Mouse (Mus musculus): ENCODE results near the gene Mmgt2. TPM values are rescaled to one million over a fixed set of nuclear protein-coding genes. Genes with fewer than 3 reads are reported as not detected.

The Mmgt2 gene
- total and polyA plus RNA-seq, 2 experiments from 2014 or later = 22.6 to 23.3 TPM

DNA sequence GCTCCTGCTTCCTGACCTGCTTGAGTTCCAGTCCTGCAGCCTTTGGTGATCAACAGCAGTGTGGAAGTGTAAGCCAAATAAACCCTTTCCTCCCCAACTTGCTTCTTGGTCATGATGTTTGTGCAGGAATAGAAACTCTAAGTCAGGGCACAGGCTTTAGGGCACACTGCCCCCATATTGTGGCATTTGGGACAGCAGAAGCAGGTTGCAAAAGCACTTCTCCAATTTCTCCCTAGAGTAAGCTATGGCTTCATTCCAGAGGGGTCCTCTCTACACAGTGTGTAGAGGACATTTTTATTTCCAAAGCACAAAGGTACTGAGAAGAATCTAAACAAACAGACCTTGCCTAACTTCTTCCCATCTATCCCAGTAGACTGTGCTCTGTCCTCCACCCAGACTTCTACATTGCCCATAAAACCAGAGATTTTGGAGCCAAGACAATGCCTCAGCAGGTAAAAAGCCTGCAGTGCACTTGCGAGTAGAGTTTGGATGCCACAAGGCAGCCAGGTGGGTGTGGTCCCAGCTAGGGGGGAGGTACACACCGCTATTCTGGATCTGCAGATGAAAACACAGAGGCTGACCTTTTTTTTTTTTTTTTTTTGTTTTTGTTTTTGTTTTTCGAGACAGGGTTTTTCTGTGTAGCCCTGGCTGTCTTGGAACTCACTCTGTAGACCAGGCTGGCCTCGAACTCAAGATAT, 26.7 kb upstream of the Mmgt2 start:
- Histone ChIP-seq H3K27me3 (ENCODE audit: insufficient read depth, low read length) (no peaks in the 10 kb centered on the region), H3K27ac (ENCODE audit: low read depth, low read length) (no peak overlapping the region), H3K36me3 (ENCODE audit: insufficient read depth) (0 out of 2 replicates have a peak, but pooled peaks cover 8% of the 10 kb centered on the region), H3K4me2 (ENCODE audit: low read depth) (no peak overlapping the region), H3K4me1 (ENCODE audit: insufficient read depth) (peaks cover 5% of the 10 kb centered on the region; the same call in 1 of the 2 replicates), H3K4me3 (ENCODE audit: low read depth, low read length) (no peak overlapping the region), H3K9ac (no peak overlapping the region), H3K9me3 (ENCODE audit: low read length) (no peaks in the 10 kb centered on the region)
- no peak for DNase-seq
- no peak for ATAC-seq
- TF ChIP-seq CTCF (IDR thresholded peaks at IDR 0.05; ENCODE audit: low read depth) = no peak
- WGBS = 80% methylated on average over 4 of the region's 4 CpGs

DNA sequence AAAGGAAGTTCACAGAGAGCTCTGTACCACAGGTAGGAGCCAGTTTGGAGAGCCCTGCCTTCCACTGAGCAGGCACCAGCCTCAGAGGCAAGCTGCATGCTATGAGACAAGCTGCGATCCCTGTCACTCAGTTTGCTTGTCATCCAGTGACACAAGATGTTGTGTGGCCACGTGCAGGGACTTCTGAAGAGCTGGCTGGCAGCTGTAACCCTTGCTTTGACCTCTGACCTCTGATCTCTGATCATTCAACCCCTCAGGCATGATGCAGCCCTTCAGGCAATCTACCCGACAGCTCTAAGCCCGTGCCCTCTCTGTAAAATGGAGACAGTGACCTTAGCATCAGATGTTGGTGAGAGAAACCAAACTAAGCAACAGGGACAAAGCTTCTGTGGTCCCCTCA, 25.6 kb upstream of the Mmgt2 start:
- H3K4me3 ChIP-seq (ENCODE audit: low read depth, low read length) = no peak overlapping the region
- no peak for ATAC-seq
- no peak for DNase-seq
- H3K27ac ChIP-seq (ENCODE audit: low read depth, low read length) = no peak overlapping the region
- H3K36me3 ChIP-seq (ENCODE audit: insufficient read depth) = 0 out of 2 replicates have a peak, but pooled peaks cover 8% of the 10 kb centered on the region
- no peak overlapping the region for H3K4me2 ChIP-seq (ENCODE audit: low read depth)
- no peaks in the 10 kb centered on the region for H3K9me3 ChIP-seq (ENCODE audit: low read length)
- 67% methylated on average over 4 of the region's 4 CpGs for WGBS
- no peaks in the 10 kb centered on the region for H3K27me3 ChIP-seq (ENCODE audit: insufficient read depth, low read length)
- no peak for TF ChIP-seq CTCF (IDR thresholded peaks at IDR 0.05; ENCODE audit: low read depth)
- H3K9ac ChIP-seq = no peak overlapping the region
- peaks cover 5% of the 10 kb centered on the region; the same call in 1 of the 2 replicates for H3K4me1 ChIP-seq (ENCODE audit: insufficient read depth)

DNA sequence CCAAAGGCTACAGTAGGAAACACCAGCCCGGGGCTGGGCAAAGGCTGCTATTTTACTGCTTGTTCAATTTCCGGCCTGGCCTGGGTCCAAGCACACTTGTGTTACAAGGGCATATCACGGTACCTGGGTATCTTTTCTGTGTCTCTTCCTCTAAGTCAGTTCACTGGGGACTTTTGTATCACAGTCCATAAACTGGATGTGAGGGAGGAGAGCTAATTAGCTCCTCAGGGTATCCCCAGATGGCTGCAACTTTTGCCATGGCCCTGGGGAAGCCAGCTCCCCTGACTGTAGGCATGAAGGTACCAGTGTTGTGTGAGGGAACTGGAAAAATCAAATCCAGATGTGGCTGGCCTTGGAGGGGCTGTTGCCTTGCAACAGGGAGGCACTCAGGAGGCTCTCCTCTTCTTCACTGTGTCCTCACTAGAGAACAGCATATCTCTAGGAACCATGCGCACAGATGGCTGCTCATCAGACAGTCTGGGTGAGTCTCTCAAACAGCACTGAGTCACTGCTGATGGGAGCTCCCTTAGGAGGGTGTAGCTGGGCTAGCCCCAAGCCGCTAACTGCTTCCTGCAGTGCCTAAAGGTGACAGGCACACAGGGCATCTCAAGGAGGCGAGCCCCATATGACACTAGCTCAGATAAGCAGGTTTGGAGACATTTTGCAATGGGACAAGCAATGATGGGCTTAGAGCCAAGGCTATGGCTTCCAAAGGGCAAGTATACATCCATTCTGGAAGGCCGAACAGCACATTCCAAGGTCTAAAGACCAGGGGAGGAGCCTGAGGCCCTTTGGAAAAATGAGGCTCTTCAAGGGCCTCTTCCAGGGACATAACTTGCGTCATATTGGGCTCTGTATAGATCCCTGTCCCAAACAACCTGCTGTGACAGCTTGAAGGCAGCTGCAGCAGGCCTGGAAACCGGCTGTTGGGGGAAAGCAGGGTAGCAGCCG, 23.8 kb upstream of the Mmgt2 start:
- 54% methylated on average over 10 of the region's 10 CpGs for WGBS
- no peaks in the 10 kb centered on the region for H3K27me3 ChIP-seq (ENCODE audit: insufficient read depth, low read length)
- H3K4me1 ChIP-seq (ENCODE audit: insufficient read depth) = peaks cover 10% of the 10 kb centered on the region
- no peaks in the 10 kb centered on the region for H3K36me3 ChIP-seq (ENCODE audit: insufficient read depth)
- H3K4me3 ChIP-seq (ENCODE audit: low read depth, low read length) = no peak overlapping the region
- DNase-seq (peak; percentile 89), ATAC-seq (peak; percentile 88)
- no peak overlapping the region for H3K9ac ChIP-seq
- no peak for TF ChIP-seq CTCF (IDR thresholded peaks at IDR 0.05; ENCODE audit: low read depth)
- no peaks in the 10 kb centered on the region for H3K9me3 ChIP-seq (ENCODE audit: low read length)
- H3K27ac ChIP-seq (ENCODE audit: low read depth, low read length) = peak overlapping the region; percentile 84
- H3K4me2 ChIP-seq (ENCODE audit: low read depth) = no peak overlapping the region

DNA sequence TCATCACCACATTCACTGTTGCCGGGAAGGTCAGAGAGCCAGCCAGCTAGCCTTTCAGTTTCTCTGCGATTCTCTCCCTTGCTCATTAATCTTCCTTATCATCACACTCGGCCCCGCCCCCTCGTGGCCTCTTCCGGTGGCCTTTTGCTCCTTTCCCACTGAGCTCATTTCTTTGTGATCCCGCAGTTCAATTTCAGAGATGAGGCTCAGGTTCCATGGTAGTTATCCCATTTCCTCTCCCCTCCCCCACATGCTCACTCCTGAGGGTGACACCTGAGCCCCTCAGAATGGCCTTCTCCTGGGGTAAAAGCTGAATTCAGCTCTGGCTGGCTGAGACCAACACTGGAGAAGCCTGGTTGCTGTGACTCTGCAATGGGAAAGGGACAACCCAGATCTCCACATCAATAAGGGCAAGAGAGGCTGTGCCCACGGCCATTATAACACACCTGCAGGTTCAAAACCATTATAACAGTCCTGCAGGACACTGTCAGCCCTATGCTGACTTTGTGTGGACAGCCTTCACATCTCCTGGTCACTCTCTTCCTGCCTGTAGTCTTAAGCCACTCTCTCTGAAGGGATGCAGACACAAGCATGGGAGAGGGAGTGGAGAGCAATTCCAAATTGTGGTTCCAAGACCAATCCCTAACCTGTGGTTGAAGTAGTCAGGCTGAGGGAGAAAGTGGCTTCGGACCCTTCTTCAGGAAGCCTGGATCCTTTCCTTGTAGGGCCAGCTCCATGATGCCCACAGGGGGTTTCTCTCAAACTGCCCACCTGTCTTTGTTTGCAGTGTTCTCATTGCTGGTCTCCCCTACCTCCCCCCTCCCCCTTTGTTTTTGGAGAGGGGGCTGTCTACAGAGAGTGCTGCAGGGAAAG, 18.9 kb upstream of the Mmgt2 start:
- WGBS = 6% methylated on average over 9 of the region's 9 CpGs

DNA sequence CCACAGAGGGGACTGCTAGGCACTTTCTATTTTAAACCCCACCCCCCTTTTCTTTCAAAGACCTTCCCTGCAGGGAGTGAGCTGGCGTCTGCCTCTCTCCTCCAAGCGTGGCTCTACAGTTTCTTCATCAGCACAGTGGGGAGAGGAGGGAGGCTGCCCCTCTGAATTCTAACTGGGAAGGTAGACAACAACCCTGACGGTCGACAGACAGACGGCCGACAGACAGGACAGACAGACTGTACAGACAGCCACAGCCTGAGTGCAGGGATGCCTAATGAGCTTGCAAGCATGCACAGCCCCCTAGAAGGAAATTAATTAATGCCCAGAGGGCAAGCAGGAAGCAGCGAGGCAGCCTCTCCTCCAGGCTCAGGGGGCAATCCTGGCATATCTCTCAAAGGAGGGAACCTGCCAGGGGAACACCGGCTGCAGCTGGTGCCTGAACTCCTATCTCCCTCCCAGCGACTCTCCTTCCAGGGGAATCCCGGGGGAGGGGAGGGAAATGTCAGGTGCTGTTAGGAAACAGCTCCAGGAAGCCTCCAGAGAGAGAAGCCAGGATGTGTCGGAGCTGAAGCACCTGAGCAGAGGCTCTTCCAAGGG, 18.1 kb upstream of the Mmgt2 start:
- no peaks in the 10 kb centered on the region for H3K27me3 ChIP-seq (ENCODE audit: insufficient read depth, low read length)
- H3K36me3 ChIP-seq (ENCODE audit: insufficient read depth) = no peaks in the 10 kb centered on the region
- peaks cover 15% of the 10 kb centered on the region for H3K4me1 ChIP-seq (ENCODE audit: insufficient read depth)
- H3K4me2 ChIP-seq (ENCODE audit: low read depth) = peak overlapping the region; percentile 44
- ATAC-seq (peak; percentile 65), DNase-seq (no peak)
- TF ChIP-seq CTCF (IDR thresholded peaks at IDR 0.05; ENCODE audit: low read depth) = no peak
- no peaks in the 10 kb centered on the region for H3K9me3 ChIP-seq (ENCODE audit: low read length)
- H3K4me3 ChIP-seq (ENCODE audit: low read depth, low read length) = peak overlapping the region; percentile 3; the same call in 1 of the 2 replicates
- H3K27ac ChIP-seq (ENCODE audit: low read depth, low read length) = peak overlapping the region; percentile 64; the same call in 1 of the 2 replicates
- peak overlapping the region; percentile 44 for H3K9ac ChIP-seq
- 3% methylated on average over 11 of the region's 11 CpGs for WGBS

More for the DNA sequence above, 18.9 kb upstream of the Mmgt2 start:
- peak overlapping the region; percentile 44; the same call in 1 of the 2 replicates for H3K9ac ChIP-seq
- peak overlapping the region; percentile 44 for H3K4me2 ChIP-seq (ENCODE audit: low read depth)
- peaks cover 15% of the 10 kb centered on the region for H3K4me1 ChIP-seq (ENCODE audit: insufficient read depth)
- ATAC-seq (no peak), DNase-seq (no peak)
- no peaks in the 10 kb centered on the region for H3K9me3 ChIP-seq (ENCODE audit: low read length)
- no peak for TF ChIP-seq CTCF (IDR thresholded peaks at IDR 0.05; ENCODE audit: low read depth)
- no peaks in the 10 kb centered on the region for H3K27me3 ChIP-seq (ENCODE audit: insufficient read depth, low read length)
- H3K36me3 ChIP-seq (ENCODE audit: insufficient read depth) = no peaks in the 10 kb centered on the region
- peak overlapping the region; percentile 64; the same call in 1 of the 2 replicates for H3K27ac ChIP-seq (ENCODE audit: low read depth, low read length)
- H3K4me3 ChIP-seq (ENCODE audit: low read depth, low read length) = no peak overlapping the region

DNA sequence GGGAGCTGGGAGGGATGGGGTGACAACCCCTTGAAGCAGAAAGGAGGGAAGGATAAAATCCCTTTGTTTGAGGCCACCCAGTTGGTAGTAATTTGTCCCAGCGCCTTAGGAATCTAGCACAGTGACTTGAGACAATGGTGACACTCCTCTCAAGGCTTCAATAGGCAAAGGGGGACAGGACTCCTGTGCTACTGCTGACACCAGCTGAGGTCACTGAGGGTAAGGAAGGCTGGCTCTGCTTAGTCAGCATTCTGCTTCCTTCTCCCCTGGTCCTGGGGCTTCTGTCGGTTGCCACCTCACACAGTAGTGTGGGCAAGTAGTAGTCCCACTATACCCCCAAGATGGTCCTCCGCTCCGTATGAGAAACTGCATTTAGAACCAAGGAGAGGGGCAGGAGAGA, 17.3 kb upstream of the Mmgt2 start:
- 34% methylated on average over 4 of the region's 4 CpGs for WGBS

More for the DNA sequence above, 17.3 kb upstream of the Mmgt2 start:
- DNase-seq = no peak
- Histone ChIP-seq H3K4me2 (ENCODE audit: low read depth) (no peak overlapping the region), H3K27ac (ENCODE audit: low read depth, low read length) (no peak overlapping the region), H3K9me3 (ENCODE audit: low read length) (no peaks in the 10 kb centered on the region), H3K4me1 (ENCODE audit: insufficient read depth) (peaks cover 15% of the 10 kb centered on the region), H3K9ac (no peak overlapping the region), H3K4me3 (ENCODE audit: low read depth, low read length) (no peak overlapping the region), H3K36me3 (ENCODE audit: insufficient read depth) (no peaks in the 10 kb centered on the region), H3K27me3 (ENCODE audit: insufficient read depth, low read length) (no peaks in the 10 kb centered on the region)
- no peak for TF ChIP-seq CTCF (IDR thresholded peaks at IDR 0.05; ENCODE audit: low read depth)
- ATAC-seq = no peak
